Mouse (Mus musculus): Measurements from ENCODE around the gene Sh3bp5l. TPM values are rescaled to one million over a fixed set of nuclear protein-coding genes. Genes with fewer than 3 reads are reported as not detected.

Sh3bp5l gene
- polyA plus RNA-seq, 1 experiment from 2014 or later: 33.7 TPM

GRCm38 (mm10) chr11:58351179-58351578, 20.7 kb downstream of the Sh3bp5l start:
- DNase-seq (ENCODE audit: low spot score): no peak
- no peak for TF ChIP-seq CTCF (IDR thresholded peaks at IDR 0.05)
- TF ChIP-seq EP300 (IDR thresholded peaks at IDR 0.05): no peak
- H3K4me1 ChIP-seq (ENCODE audit: insufficient read depth, low read depth, low read length): no peaks in the 10 kb centered on the region
- H3K27me3 ChIP-seq (replicated peaks; ENCODE audit: insufficient read depth, low read length): no peaks in the 10 kb centered on the region
- H3K9me3 ChIP-seq (ENCODE audit: low read length): no peaks in the 10 kb centered on the region
- no peak overlapping the region for H3K4me3 ChIP-seq (ENCODE audit: low read depth, low read length)
- no peak overlapping the region for H3K27ac ChIP-seq (ENCODE audit: low read length)
- H3K4me2 ChIP-seq (replicated peaks; ENCODE audit: low read depth, low read length): no peak overlapping the region
- ATAC-seq: no peak
- H3K36me3 ChIP-seq (ENCODE audit: insufficient read depth, low read length): peaks cover 9% of the 10 kb centered on the region; the same call in 1 of the 2 replicates
- 70% methylated on average over 5 of the region's 5 CpGs for WGBS
- no peak overlapping the region for H3K9ac ChIP-seq (replicated peaks; ENCODE audit: low read depth)

DNA sequence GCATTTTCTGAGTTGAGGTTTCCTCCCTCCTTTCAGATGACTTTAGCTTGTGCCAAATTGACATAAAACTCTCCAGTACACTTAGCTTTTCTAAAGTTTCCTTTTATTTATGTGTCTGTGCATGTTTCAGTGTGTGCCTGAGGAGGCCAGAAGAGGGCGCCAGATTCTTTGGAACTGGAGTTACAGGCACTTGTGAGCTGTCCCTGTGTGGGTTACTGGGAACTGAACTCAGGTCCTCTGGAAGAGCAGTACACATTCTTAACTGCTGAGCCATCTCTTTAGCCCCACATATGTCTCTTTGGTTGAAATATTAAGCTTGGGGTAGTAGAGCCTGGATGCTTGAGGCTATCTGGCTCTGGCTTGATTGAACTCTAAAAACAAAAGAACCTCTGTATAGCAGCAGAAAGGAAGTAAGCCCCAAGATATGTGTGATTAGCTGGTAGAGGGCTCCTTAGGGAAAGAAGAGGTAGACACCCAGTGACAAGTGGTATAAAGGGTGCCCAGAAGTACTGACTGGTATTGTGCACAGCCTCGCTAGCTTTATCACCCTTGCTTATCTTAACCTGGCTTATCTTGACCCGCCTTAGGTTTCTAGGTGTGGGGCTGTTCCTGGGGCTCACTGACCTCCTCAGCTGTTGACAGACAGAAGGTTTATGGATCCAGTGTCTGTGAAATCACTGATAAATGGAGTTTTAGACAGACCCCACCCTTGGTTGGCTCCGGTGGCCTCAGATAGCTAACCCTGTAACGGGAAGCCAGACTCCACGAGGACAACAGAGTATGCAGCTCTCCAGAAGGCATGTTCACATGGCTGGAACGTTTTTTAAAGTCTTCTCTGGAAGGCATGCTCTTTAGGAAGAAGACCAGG, 22.4 kb downstream of the Sh3bp5l start:
- DNase-seq (ENCODE audit: low spot score) (peak; percentile 8), ATAC-seq (no peak)
- Histone ChIP-seq H3K4me2 (replicated peaks; ENCODE audit: low read depth, low read length) (no peak overlapping the region), H3K4me3 (ENCODE audit: low read depth, low read length) (no peak overlapping the region), H3K9me3 (ENCODE audit: low read length) (no peaks in the 10 kb centered on the region), H3K36me3 (ENCODE audit: insufficient read depth, low read length) (no peaks in the 10 kb centered on the region), H3K9ac (replicated peaks; ENCODE audit: low read depth) (no peak overlapping the region), H3K4me1 (ENCODE audit: insufficient read depth, low read depth, low read length) (no peaks in the 10 kb centered on the region), H3K27me3 (replicated peaks; ENCODE audit: insufficient read depth, low read length) (no peaks in the 10 kb centered on the region), H3K27ac (ENCODE audit: low read length) (no peak overlapping the region)
- 12% methylated on average over 7 of the region's 7 CpGs for WGBS
- TF ChIP-seq EP300 (IDR thresholded peaks at IDR 0.05) (no peak), CTCF (IDR thresholded peaks at IDR 0.05) (peak; percentile 44)

DNA sequence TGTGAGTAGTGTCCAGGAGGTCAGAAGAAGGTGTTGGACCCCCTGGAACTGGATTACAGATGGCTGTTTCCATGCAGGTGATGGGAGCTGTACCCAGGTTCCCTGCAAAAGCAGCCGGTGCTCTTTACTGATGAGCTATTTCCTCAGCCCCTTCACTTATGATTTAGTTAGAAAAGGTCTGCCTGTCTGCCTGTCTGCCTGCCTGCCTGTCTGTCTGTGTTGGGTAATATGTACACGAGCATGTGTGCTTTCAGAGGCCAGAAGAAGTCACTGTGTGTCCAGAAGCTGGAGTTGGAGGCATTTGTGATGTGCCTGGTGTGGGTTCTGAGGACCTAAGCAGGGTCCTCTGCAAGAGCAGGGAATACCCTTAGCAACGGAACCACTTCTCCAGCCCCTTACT, 23.2 kb downstream of the Sh3bp5l start:
- Histone ChIP-seq H3K4me1 (ENCODE audit: insufficient read depth, low read depth, low read length) (no peaks in the 10 kb centered on the region), H3K27me3 (replicated peaks; ENCODE audit: insufficient read depth, low read length) (no peaks in the 10 kb centered on the region), H3K9ac (replicated peaks; ENCODE audit: low read depth) (no peak overlapping the region), H3K4me3 (ENCODE audit: low read depth, low read length) (no peak overlapping the region), H3K36me3 (ENCODE audit: insufficient read depth, low read length) (no peaks in the 10 kb centered on the region), H3K4me2 (replicated peaks; ENCODE audit: low read depth, low read length) (no peak overlapping the region), H3K9me3 (ENCODE audit: low read length) (no peaks in the 10 kb centered on the region), H3K27ac (ENCODE audit: low read length) (no peak overlapping the region)
- TF ChIP-seq EP300 (IDR thresholded peaks at IDR 0.05): no peak
- TF ChIP-seq CTCF (IDR thresholded peaks at IDR 0.05): no peak
- no peak for ATAC-seq
- DNase-seq (ENCODE audit: low spot score): no peak
- WGBS: 49% methylated on average over 3 of the region's 3 CpGs

GRCm38 (mm10) chr11:58354476-58354875, 24.0 kb downstream of the Sh3bp5l start:
- no peaks in the 10 kb centered on the region for H3K36me3 ChIP-seq (ENCODE audit: insufficient read depth, low read length)
- H3K4me1 ChIP-seq (ENCODE audit: insufficient read depth, low read depth, low read length): no peaks in the 10 kb centered on the region
- ATAC-seq (no peak), DNase-seq (ENCODE audit: low spot score) (no peak)
- H3K4me2 ChIP-seq (replicated peaks; ENCODE audit: low read depth, low read length): no peak overlapping the region
- H3K9me3 ChIP-seq (ENCODE audit: low read length): no peaks in the 10 kb centered on the region
- H3K4me3 ChIP-seq (ENCODE audit: low read depth, low read length): no peak overlapping the region
- H3K9ac ChIP-seq (replicated peaks; ENCODE audit: low read depth): no peak overlapping the region
- TF ChIP-seq CTCF (IDR thresholded peaks at IDR 0.05) (no peak), EP300 (IDR thresholded peaks at IDR 0.05) (no peak)
- no peaks in the 10 kb centered on the region for H3K27me3 ChIP-seq (replicated peaks; ENCODE audit: insufficient read depth, low read length)
- no peak overlapping the region for H3K27ac ChIP-seq (ENCODE audit: low read length)
- 36% methylated on average over 10 of the region's 10 CpGs for WGBS

DNA sequence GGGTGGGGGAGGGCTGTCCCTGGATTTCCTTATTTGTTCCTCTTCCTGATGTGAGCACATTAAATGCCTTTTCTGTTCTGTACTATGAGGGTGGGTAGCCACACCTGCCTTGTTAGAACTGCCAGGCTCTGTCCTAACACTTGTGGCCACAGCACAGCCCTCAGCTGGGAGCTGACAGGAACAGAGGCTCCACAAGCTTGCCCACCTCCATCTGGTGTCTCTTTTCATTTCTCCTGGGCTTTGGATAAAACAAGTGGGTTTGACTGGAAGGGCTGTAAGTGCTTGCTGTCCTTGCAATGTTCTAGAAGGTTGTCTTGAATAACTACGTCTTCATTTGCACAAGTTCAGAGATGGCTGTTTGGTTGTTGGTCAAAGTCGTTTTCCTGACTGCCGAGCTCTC, 24.4 kb downstream of the Sh3bp5l start:
- Histone ChIP-seq H3K4me1 (ENCODE audit: insufficient read depth, low read depth, low read length) (no peaks in the 10 kb centered on the region), H3K4me2 (replicated peaks; ENCODE audit: low read depth, low read length) (no peak overlapping the region), H3K27me3 (replicated peaks; ENCODE audit: insufficient read depth, low read length) (no peaks in the 10 kb centered on the region), H3K4me3 (ENCODE audit: low read depth, low read length) (no peak overlapping the region), H3K36me3 (ENCODE audit: insufficient read depth, low read length) (no peaks in the 10 kb centered on the region), H3K9me3 (ENCODE audit: low read length) (no peaks in the 10 kb centered on the region), H3K9ac (replicated peaks; ENCODE audit: low read depth) (no peak overlapping the region), H3K27ac (ENCODE audit: low read length) (no peak overlapping the region)
- no peak for DNase-seq (ENCODE audit: low spot score)
- WGBS: 51% methylated on average over 3 of the region's 3 CpGs
- TF ChIP-seq CTCF (IDR thresholded peaks at IDR 0.05): no peak
- no peak for TF ChIP-seq EP300 (IDR thresholded peaks at IDR 0.05)
- ATAC-seq: no peak

DNA sequence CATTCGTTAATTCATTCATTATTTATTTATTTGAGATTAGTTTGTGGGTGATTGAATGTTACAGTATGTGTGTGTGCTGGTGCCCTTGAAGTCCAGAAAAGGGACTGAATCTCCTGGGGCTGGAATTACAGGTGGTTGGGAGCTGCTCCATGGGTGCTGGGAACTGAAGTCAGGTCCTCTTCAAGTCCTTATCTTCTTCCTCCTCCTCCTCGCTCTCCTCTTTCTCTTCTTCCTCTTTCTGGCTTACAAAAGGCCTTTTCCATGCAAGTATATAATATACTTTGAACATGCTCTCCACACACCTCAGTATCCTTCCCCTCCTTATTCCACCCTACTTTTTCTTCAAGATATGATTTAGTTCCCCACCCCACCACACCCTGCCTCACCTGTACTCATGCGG, 26.5 kb downstream of the Sh3bp5l start:
- Histone ChIP-seq H3K4me2 (replicated peaks; ENCODE audit: low read depth, low read length) (no peak overlapping the region), H3K9me3 (ENCODE audit: low read length) (no peaks in the 10 kb centered on the region), H3K4me3 (ENCODE audit: low read depth, low read length) (no peak overlapping the region), H3K27ac (ENCODE audit: low read length) (no peak overlapping the region), H3K36me3 (ENCODE audit: insufficient read depth, low read length) (no peaks in the 10 kb centered on the region), H3K9ac (replicated peaks; ENCODE audit: low read depth) (no peak overlapping the region), H3K4me1 (ENCODE audit: insufficient read depth, low read depth, low read length) (no peaks in the 10 kb centered on the region), H3K27me3 (replicated peaks; ENCODE audit: insufficient read depth, low read length) (no peaks in the 10 kb centered on the region)
- DNase-seq (ENCODE audit: low spot score) (no peak), ATAC-seq (no peak)
- TF ChIP-seq CTCF (IDR thresholded peaks at IDR 0.05) (no peak), EP300 (IDR thresholded peaks at IDR 0.05) (no peak)
- WGBS: 86% methylated on average over 3 of the region's 3 CpGs

Data from lung, postnatal 0 days (tissue).